Mouse (Mus musculus) heart, adult 18-20 months (tissue): Measurements from ENCODE around the gene Tnfaip2. TPM values are rescaled to one million over a fixed set of nuclear protein-coding genes. Genes with fewer than 3 reads are reported as not detected.

Experiments used
- DNase-seq, 2 experiments: peaks; one replicate each; pipeline ENCODE4 v3.0.0; 2021 to 2022; ENCODE audit warnings: mixed read lengths in 1 of 2
- total RNA-seq, 2 experiments: library from RNA; stranded (reverse); gene quantifications; 2 replicates each; pipeline ENCODE4 v1.2.3; 2021

Tnfaip2 gene
- total RNA-seq, 2 experiments from 2014 or later, result 45.1 to 52.6 TPM

DNA sequence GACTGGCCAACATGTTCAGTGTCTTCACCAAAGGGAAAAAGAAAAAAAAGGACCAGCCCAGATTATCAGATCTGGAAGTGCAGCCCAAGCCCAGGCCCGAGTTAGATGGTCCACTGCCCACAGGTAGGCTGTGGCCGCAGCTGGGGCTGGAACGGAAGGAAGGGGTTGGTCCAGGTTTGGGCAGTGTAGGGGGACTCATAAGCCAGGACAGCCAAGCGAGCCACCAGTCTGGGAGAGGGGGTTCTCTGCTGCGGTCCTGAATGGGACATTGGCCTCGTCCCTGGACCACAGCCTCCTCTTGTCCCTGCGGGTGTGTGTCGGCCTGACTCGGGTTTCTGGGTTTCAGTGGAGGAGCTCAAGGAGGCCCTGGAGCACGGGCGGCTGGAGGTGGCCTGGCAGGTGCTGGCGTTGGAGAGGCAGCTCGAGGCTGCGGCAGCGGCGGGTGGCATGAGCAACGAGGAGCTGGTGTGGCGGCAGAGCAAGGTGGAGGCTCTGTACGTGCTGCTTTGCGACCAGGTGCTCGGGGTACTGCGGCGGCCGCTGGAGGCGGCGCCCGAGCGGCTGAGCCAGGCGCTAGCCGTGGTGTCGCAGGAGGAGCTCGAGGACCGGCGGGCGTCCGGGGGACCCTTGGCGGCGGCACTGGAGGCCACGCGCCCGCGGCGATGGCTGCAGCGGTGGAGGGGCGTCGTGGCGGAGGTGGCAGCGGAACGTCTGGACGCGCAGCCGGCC, 3.1 kb downstream of the Tnfaip2 start:
- peak in 1 of 2 experiments; percentile 9 for DNase-seq

DNA sequence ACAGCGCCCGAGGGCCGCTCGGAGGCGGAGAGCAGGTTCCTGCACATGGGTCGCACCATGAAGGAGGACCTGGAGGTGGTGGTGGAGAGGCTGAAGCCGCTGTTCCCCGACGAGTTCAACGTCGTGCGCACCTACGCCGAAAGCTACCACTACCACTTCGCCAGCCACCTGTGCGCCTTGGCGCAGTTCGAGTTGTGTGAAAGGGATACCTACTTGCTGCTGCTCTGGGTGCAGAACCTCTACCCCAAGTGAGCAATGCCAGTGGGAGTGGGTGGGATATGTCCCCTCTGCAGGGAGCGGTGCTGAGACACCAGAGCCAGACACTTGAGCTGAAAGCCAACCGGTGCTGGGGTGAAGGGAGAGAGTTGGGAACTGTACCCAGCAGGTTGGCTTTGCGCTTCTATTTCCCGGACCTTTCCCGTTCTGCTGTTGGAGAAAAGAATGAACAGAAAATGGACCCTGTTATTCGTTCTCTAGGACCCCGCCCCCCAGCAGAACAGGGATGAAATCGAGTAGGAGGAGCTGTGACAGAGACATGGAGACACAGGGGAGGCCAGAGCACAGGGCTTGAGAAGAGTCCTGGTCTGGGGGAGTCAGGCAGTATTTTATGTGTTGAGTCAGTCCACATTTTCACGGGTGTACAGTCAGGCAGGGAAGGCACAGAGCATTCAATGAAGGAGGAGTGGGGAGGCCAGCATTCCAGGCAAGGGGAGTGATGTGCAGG, 3.8 kb downstream of the Tnfaip2 start:
- DNase-seq, result no peak

DNA sequence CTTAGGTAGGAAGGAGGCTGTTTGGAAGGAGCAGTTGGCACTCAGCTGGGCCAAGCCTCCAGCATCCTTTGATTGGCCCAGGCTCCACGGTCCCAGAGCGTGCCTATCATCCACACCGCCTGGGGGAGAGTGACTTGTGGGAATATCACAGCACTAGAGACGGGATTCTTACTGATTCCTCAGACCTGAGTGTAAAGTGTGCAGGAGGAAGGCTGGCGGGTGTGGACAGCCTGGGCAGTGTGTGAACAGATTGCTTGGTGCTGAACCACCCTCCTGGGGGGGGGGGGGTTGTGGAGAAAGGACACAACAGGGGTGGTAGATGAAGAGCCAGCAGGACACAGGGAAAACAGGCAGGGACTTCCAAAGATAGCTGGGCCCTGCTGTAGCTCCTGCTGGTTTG, 4.5 kb downstream of the Tnfaip2 start:
- DNase-seq, result peak in 1 of 2 experiments; percentile 13

DNA sequence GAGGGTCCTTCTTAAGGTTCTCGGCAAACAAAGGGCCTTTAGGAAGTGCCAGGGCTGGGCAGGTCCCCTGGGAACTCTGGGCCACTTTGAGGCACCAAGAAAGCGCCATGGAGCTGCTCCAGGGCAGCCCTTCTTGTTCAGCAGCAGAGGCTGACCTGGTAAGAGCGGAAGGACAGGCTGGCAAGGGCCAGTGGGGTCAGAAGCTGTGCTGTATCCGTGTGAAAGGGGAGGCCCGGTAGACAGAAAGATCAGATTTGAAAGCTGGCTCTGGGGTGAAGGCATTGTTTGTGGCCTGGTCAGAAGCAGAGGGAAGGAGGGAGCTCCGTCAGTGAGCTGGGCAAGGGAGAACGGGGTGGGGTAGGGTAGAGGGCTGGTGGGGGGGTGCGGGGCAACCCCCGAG, 5.1 kb downstream of the Tnfaip2 start:
- peak in 1 of 2 experiments; percentile 8 for DNase-seq

DNA sequence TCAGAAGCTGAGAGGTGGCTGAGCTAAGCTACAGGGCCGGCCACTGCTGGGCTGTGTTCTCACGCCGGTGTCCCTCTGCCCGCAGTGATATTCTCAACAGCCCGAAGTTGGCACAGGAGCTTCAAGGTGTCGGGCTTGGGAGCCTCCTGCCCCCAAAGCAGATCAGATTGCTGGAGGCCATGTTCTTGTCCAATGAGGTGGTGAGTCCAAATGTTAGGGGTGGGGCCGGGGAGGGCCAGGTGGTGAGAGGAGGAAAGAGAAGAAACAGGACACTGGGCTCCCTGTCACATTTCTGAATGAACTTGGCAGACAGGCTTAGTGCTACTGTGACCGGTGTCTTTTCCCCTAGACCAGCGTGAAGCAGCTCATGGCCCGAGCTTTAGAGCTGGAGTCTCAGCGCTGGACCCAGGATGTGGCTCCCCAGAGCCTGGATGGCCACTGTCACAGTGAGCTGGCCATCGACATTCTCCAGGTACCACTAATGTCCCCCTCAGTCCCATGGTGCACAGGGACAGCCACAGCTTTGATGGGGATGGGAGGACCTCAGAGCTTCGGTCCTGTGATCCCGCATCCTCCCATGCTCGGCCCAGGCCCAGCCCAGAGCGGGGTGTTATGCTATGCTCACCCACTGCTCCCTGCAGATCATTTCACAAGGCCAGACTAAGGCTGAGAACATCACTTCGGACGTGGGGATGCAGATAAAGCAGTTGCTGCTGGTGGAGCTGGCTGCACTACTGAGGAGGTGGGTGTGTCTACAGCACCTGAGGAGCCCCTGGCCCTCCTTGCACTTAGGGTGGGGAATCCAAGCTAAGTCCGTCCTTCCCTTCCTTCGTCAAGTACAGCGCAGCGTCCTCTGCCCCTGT, 5.9 kb downstream of the Tnfaip2 start:
- DNase-seq, result peak in 1 of 2 experiments; percentile 18

DNA sequence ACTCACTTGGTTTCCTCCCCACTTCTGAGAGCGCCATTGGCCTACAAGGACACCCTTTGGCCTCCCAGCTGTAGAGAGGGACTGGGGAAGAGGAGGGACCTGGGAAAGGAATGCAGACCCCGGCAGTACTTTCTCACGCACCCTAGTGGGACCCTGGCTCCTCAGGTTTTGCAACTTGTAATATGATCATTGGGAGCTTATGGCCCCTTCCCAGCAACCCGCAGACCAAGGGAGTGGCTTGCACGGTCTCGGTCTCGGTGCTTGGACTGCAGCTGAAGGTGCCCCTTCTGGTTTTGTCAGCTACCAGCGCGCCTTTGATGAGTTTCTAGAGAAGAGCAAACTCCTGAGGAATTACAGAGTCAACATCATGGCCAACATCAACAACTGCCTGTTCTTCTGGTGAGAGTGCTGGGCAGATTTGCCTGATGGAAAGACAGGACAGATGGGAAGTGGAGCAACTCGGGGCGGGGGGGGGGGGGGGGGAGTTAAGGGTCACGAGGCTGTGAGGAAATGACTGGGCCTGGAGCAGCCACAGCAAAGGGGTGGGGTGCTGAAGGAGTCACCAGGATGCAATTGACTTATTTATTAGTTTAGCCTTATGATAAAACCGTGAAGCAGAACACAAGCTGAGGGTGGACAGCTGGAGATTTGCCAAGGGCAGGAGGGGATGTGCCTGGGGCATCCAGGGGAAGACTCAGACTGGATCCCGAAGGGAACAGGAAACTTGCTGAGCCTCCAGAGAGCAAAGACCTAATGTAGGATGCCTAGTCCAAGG, 6.8 kb downstream of the Tnfaip2 start:
- DNase-seq, result peak; percentile 69 to 73

DNA sequence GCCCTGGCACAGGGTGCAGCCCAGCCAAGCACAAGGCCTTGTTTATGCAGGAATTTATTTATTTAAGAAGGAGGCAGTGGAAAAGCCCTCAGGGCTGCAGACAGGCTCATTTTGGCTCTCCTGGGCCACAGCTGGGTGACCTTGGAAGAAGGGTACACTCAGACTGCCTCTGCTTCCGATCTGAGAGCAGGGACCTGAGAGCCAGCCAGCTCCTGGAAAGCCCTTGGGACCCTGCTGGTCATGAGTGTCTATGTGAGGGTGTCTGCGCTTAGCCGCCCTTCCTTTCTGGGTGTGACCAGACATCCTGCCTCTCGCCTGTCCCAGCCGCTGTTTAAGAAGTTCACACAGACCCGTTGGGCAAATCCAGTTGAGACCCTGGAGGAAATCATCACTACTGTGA, 8.1 kb downstream of the Tnfaip2 start:
- DNase-seq, result peak; percentile 77 to 92

DNA sequence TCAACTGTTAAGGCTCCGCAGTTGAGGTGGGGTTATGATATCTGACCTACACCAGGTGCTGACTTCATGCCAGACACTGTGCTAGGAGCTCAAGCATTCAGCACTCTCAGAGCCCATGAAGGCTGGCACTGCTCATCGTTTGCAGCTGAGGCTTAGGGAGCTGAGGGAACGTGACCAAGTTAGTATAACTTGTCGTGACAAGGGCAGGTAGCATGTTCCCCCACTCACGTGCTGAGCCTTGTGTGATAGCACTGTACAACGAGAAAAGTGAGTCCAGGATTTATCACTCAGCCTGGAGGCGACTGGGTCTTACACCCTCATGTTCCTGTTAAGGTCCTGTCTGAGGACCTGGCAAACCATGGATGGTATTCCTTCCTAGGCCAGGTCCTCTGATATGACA, 9.3 kb downstream of the Tnfaip2 start:
- no peak for DNase-seq

DNA sequence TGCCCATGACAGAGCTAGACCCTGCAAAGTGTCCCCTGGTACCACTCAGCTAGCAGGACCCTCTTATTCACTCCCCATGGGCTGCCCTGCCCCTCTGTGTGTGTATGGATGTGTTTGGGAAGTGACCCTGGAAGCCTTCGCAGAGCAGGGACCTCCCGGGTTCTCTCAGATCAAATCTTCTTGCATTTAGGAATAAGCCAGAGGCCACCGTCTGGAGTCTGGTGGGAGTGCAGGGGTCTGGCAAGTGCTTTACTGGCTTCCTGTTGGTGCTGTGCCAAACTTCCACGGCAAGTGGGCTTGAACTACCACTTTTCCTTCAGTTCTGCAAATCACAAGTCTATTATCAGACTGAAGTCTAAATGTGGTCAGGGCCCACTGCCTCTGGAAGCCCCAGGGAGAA, 11.8 kb downstream of the Tnfaip2 start:
- peak in 1 of 2 experiments; percentile 10 for DNase-seq

DNA sequence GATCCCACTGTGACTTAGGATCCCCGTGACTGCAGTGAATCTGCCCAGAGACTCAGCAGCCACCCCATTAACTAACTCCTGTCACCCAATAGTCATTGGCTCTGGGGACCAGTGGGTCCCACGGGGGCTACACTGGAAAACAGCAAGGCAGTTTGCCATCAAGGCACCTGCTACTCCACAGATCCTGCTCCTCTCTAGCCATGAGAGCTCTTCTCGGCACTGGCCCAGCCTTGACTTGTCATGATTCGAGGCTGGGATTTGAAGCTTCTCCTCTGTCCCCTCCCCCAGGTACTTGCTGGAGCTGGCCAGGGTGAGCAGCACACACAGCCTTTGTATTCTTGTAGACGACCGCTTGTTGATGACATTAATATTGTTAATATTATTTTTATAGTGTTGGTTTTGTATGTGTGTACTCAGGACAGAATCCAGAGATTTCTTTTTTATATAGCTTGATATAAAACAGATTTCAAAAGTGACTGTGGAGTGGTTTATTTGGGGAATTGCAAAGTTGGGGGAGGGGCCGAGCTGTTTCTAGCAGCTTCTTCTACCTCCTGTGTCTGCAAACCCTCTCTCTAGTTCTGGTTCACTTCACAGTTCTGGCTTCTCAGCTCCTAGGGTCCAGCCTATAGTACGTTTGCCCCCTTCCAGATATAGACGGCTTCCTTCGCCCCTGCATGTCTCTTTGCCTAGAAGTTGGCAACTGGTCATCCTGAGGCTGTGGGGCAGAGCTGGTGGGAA, 12.4 kb downstream of the Tnfaip2 start:
- DNase-seq, result peak in 1 of 2 experiments; percentile 30

DNA sequence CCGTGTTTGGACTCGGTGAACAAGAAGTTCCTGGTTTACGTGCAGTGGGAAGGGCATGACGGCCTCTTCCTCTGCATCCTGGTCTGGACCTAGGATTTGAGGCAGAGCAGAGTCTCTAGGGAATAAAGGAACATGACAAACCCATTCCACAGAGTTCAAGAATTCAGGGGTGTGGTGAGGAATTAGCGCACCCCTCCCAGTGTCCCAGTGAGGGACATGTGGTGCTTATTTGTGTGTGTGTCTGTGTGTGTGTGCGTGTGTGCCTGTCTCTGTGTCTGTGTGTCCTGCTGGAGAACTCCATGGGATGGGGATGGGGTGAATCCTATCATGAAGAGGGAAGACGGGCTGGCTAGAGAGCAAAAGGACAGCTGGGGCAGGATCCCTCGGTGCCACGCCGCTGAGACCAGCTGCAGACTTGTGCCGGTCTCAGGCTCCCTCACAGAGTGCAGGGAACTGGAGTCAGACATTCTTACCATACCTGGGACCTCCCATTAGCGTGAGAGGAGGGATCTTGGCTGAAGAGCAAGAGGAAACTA, 13.1 kb downstream of the Tnfaip2 start:
- DNase-seq, result peak; percentile 70 to 77

DNA sequence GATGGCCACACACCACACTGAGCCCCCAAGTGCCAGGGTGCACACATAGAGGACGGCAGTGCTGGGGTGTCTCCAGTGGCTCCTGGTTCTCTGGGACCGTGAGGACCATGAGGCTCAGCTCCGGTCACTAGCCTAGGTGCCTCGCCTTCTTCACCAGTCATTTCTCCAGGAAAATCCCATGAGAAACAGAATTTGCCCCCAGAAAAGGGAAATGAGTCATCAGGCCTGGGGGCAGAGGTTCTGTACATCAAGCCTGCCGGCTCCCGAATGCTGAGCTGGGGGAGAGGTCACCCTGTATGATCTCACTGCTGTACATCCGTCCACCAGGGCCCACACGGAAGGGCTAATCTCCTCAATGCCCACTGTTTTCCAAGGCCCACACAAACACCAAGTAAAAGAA, 13.6 kb downstream of the Tnfaip2 start:
- DNase-seq, result no peak

DNA sequence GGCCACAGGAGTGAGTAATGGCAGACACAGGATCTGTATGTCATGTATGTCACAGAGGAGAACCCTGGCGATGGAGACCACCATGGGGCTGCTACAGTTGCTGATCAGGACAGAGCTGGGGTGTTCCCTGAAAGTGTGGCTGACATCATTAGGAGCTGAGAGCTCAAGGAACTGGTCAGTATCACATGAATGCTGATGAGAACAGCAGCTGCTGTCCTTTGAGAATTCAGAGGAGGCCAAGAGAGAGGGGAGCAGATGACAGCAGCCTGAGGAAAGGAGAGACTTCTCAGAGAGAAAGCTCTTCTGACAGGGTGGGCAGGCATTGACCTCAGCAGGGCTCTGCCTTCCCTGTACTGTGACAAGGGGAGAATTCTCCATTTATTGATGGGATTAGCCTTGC, 15.5 kb downstream of the Tnfaip2 start:
- DNase-seq, result peak; percentile 41 to 69

DNA sequence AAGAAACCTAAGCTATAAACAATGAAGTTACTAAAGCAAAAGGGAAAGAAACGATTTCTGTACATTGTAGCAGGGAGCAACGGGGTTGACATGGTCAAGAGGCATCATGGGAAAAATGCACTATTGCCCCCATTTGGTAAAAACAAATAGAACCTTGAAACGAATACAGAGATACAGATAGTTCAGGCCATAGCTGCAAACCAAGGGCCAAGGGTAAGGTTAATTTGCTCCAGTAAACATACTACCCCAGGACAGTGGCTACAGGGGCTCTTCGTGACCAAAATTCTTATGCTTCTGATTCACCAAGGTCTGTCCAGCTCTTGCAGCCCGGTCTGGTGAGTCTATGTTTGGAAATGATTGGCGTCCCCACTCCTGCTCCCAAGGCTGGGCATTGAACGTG, 21.3 kb downstream of the Tnfaip2 start:
- no peak for DNase-seq

DNA sequence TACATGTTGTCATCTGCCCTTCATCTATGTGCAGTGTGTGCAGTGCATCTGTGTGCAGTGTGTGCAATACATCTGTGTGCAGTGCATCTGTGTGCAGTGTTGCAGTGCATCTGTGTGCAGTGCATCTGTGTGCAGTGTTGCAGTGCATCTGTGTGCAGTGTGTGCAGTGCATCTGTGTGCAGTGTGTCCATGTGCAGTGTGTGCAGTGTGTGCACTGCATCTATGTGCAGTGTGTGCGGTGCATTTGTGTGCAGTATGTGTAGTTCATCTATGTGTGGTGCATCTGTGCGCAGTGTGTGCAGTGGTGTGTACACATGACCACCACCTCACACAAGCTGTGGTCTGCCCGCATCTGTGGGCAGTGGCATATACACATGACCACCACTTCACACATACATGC, 24.1 kb downstream of the Tnfaip2 start:
- DNase-seq, result no peak

DNA sequence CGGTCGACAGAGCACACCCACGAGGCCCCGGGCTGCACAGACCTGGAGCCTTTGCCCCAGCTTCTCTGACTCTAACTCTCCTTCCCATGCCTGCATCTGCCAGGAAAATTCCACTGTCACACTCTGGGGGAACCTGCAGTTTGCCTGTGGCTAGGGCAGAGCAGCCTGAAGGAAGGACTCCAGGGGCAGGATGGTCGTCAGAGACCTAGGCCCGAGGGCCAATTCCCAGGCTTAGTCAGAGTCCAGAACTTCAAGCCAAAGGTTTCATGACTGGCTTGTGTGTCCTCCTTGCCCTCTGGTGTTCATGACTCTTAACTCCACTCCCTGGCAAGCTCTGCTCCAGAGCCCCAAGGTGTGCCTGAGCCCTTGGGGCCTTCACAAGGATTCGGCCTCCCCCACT, 25.9 kb downstream of the Tnfaip2 start:
- DNase-seq, result no peak

DNA sequence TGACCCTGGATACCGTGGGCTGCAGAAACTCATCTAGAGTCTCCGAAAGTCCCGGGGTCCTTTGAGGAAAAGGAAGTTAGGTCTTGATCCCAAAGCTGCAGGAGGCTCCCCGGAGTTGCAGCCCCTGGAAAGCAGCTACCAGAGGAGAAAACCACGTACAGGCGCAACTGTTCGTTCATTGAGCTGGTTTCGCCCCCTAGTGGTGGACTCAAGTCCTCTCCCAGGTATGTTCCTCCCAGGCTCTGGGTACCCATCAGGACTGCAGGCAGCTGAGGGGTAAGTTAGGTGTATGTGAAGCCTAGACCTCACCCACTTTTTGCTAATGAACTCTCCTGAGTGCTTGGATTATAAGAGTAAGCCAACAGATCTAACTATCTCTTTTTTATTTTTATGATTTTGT, 27.2 kb downstream of the Tnfaip2 start:
- DNase-seq, result peak; percentile 76 to 85

DNA sequence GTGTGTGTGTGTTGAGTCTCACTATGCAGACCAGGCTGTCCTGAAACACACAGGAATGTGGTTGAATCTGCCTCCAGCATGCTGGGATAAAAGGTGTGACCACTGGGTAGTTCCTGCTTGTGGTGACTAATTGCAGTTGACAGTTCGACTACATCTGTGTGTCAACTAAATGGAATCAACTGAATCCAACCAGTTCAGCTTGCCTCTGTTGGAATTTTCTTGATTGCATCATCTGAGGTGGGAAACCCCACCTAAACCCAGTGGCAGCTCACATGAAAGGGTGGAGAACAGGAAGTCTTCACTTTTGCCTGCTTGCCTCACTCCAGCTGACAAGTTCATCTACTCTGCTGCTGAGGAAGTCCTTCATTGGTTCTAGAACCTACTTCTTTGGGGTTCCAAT, 28.9 kb downstream of the Tnfaip2 start:
- no peak for DNase-seq

DNA sequence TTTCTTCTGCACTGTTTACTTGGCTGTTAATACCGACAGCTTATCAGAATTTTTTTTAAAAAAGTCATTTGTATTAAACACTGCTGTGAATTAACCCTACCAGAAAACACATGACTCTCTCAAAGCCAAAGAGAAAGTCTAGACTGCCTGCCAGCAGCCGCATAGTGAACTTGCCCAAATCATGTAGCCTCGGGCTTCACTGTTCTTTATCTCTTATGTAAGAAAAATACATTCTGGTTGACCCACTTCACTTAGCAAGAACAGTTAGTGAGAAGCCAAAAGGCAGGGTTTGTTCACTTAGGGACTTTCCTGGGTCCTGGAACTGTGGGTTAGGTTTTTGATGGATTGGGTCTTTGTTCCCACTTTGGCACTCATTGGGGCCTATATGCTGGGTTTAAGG, 29.5 kb downstream of the Tnfaip2 start:
- DNase-seq, result no peak

DNA sequence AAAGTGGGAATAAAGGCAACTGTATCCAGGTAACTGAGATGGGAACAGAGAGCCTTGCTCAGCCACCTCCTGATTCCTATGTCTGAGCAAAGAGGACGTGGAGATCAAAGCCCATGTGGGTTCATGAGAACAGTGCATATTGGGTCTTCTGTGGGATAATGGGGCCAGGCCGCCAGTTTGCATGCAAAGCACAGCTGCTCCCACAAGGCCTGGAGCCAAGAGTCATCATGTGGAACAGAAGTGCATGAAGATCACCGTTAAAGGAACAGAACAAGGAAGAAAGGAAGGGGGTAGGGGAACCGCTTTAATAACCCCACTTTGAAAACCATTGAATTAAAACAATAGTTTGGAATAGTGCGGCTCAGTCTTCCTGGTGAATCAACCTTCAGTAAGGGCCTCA, 30.6 kb downstream of the Tnfaip2 start:
- DNase-seq, result no peak

DNA sequence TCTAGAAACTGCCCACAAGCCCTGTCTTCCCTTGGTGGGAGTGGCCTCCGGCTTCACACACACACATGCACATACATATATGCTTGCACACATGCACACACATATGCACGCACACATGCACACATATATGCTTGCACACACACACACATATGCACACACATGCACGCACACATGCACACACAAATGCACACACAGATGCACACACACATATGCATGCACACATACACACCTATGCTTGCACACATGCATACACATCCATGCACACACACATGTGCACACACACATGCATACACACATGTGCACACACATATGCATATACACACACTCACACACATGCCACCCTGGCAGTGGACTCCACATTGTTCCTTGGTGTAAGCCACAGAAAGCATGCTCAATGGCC, 32.1 kb downstream of the Tnfaip2 start:
- no peak for DNase-seq
